Mouse (Mus musculus) hematopoietic stem cell, adult 5-6 weeks (primary cell): Measurements from ENCODE around the gene 1700025B11Rik. TPM values are rescaled to one million over a fixed set of nuclear protein-coding genes. Genes with fewer than 3 reads are reported as not detected.
"Not testable (repeated sequence)": the region's sequence is repeated elsewhere in the genome, so short reads cannot be mapped to it uniquely, and the experiment has no call there.

ENCODE experiments used
- ATAC-seq, 2 experiments: fragments of 125-278 bp in 1 of 2; replicated peaks in 1 of 2; 2 replicates each; pipeline ENCODE4 v1.8.0; 2016 to 2017; ENCODE audit warnings: inconsistent platforms in 2 of 2, mild to moderate bottlenecking in 2 of 2, moderate number of reproducible peaks in 2 of 2, low read depth in 1 of 2, moderate TSS enrichment in 1 of 2; ENCODE audit not compliant: low FRiP score in 2 of 2, poor library complexity in 2 of 2, severe bottlenecking in 2 of 2, insufficient read depth in 1 of 2, low TSS enrichment in 1 of 2
- total RNA-seq: library from RNA; stranded (forward); fragments of 172-1452, 232-1000 nt; gene quantifications from 2 replicates; pipeline ENCODE4 v1.2.3, GENCODE M21; 2017

1700025B11Rik gene
- not detected in 2 replicates for total RNA-seq

DNA sequence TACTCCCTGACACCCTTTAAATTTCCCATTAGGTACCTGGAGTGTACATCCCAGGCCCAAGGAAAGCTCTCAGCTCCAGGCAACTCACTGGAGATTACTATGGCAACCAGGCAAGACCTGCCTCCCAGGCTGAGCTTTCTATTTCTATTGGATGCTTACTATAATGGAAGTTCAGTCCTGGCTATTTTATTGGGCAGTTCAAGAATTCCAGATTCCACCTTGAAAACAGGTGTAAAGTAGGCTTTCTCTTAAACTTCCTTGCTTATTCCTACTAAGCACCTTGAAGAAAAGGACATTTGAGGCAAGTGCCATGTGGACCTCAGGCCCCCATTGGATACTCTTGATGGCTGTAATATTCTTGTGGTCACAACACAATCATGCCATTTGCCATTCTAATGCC, at the start of gene 1700025B11Rik:
TSS of gene 1700025B11Rik (minus strand) at position 101 of the 400 bp plus-strand sequence.
- no peak for ATAC-seq

DNA sequence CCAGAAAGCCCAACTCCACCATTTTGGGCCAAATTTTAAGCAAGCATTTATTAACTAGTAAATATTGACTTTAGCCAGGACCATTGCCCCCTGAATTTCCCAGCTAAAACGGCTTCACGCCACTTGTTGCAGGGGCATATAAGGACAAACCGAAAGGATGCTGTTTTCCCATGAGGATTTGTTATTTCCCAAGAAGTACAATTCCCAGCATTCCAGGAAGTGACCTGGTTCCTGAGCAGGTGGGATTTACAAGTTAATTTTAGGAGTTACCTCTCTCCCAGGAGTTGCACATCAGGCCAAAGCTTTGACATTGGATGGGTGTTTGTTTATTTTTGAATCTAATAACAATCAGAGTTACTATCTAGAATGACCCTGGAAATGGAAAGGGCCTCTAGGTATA, 44.4 kb upstream of the 1700025B11Rik start:
- ATAC-seq = no peak

DNA sequence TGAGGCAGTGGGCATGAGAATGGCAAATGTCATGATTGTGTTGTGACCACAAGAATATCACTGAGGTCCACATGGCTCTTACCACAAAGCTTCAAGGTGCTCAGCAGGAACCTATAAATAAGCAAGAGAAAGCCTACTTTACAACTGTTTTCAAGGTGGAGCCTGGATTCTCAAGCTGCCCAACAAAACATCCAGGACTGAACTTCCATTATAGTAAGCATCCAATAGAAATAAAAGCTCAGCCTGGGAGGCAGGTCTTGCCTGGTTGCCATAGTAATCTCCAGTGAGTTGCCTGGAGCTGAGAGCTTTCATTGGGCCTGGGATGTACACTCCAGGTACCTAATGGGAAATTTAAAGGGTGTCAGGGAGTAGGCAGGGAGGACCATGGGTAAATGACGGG, 37.3 kb upstream of the 1700025B11Rik start, which contains the start of gene Gm36245:
TSS of gene Gm36245 (plus strand) at position 301 of the 400 bp plus-strand sequence.
- no peak for ATAC-seq

DNA sequence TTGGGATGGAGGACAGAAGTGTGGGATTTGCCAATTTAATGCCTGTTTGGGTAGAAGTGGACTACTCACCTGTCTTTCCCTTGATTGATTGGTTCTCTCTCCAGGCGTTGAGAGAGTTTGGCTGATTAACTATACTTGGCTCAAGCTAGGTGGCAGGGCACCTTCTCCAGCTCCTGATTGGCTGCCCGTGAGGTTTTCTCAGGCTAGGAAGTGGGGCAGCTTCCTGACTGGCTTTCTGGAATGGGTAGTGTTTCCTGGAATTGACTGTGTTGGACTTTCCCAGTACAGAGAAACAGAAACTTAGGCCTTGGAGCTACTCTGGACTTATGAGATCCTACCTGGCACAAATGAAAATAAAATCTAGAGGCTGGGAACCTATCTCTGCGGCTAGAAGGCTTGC, 36.7 kb upstream of the 1700025B11Rik start:
- no peak for ATAC-seq

DNA sequence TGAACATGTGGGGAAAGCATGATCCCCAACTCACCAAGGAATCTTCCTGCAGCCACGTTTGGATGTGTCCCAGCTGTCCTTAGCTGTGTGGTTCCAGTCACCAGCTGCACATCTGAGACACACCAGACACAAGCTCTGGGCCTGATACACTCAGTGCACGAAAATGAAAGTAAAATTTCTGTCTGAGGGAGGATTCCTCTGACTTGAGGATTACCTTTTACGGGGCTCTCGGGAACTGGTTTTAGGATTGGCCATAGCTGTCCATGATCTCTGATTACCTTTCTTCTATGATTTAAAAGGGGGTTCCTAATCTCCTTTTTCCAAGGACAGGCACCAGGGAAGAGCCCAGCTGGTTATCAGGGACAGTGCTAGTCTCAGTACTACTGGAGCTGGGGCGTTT, 34.3 kb upstream of the 1700025B11Rik start, which contains the start of gene Apol10b:
TSS of gene Apol10b (minus strand) at position 165 of the 400 bp plus-strand sequence.
- ATAC-seq = no peak

DNA sequence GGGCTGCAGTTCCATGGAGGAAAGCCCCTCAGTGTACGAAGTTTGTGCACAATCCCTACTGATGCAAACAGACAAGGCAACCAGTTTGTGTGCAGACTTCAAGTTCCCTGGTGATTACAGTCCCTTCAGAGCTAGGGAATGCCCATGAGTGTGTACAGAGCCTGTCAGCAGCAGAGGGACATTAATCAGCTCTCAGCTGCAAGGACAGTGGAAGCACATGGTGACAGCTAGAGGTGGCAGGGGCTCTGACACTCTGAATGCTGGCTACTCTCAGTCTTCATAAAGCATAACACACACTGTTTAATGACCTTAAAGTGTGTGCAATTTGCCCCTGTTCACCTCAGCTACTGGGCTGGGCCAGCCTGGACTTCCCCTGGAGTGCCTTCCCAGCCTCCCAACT, 31.9 kb upstream of the 1700025B11Rik start:
- no peak for ATAC-seq

DNA sequence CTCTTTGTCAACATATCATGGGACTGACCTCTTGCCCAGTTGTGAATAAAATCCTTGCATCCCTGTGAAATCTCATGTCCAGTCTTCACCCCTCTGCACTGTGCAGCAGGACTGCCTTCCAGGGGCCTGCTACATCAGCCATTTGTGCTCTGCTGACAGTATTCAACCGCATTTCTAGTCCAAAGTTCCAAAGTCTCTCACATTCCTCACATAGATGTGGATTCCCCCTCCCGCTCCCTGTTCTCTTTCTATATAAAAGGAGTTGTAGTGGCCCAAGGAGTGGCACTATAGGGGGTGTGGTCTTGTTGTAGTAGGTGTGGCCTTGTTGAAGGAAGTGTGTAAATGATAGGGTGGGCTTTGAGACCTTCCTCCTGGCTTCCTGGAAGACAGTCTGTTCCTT, 29.2 kb upstream of the 1700025B11Rik start:
- no peak for ATAC-seq

DNA sequence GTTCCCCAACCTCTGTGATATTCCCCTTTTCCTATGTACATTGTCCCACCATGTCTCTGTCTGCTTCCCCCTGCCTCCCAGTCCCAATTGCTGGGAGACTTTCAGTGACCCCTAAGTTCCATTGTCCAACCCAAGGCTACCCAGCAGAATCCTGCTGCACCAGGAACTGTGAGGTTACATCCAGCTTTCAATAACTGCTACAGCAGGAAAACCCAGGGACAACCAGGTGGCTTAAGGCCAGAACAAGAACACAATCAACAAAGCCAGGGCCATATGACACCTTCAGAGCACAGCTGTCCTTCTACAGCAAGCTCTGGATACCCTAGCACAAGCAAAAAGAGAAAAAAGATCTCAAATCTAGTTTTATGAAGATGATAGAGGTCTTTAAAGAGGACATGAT, 27.3 kb upstream of the 1700025B11Rik start:
- ATAC-seq = no peak

DNA sequence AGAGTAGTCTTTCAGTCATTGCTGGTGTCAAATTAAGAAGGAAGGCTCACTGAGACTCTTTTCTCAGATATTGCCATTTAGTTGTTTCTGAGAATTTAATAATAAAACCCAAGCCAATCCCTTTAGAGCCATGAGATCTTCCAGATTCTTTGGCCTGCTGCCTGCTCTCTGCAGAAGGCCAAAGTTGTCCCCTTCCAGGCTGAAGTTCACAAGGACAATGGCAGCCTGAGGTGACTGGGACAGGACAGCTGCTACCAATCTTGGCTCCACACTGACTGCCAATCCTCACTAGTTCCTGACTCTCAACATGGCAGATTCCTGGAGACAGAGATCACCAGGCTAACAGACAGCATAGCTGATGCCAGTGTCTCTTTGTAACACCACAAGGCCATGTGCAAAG, 25.3 kb upstream of the 1700025B11Rik start:
- ATAC-seq = no peak

DNA sequence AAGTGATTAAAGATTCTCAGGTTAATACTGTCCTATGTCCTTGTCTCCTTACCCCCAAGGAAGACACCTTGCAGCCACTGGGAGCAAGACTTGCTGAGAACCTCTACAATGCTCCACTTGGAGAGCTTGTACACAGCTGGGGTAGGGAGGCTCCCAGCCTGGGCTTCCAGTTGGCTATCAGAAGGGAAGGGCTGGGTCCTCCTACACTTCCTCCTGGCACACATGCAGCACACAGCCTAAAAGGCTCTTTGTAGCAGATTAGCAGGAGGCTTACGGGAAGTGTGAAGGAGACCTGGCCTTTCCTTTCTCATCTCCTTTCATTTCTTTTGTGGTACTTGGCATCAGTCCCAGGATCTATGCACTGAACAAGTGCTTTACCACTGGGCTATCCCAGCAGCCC, 20.0 kb upstream of the 1700025B11Rik start:
- peak in 1 of 2 experiments; percentile 62; a peak in 2 of 4 replicates for ATAC-seq

DNA sequence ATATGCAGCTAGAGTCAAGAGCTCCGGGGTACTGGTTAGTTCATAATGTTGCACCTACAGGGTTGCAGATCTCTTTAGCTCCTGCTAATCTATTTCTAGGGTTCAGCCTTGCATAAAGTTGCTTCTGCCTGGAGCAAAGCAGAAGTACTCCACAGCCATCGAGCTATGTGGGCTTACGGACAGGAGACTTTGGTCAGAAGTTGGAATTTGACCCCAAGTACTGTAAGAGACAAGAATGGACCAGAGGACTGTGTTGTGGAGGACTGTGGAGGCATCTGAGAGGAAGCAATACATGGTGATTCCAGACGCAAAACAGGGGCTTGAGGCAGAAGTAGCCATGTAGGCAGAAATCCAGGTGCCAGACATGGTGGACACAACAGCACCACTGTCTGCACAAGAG, 17.6 kb upstream of the 1700025B11Rik start:
- no peak for ATAC-seq

DNA sequence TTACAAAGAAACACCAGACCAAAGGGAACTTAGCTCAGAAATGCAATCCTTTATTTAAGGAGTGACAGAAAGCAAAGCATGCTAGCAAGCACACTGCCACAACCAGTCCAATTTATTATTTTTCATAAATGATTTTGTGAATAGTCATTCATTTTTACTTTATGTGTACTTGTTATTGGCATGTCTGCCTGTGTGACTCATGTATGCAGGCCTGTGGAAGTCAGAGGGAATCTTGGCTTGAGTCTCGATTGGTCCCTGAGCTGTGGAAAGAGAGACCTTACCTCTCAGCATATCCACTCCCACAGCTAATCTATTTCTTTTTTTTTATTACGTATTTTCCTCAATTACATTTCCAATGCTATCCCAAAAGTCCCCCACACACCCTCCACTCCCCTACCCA, 17.1 kb upstream of the 1700025B11Rik start:
- ATAC-seq = no peak

DNA sequence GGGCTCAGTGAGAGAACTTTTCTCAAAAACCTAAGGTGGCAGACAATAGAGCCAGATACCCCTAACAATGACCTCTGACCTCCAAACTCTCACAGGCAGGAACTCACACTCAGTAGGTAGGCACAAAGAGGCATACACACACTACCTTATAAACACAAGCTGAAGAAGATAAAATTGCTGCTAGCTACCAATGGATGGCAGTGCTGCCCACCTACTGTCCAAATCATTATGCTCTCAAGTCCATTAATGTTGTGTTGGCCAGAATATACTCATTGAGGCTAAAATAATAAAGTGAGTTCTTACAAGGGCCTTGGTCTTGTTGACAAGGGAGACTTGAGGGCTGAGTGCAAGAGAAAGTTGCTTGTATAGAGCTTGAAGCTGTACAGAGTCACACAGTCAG, 1.5 kb upstream of the 1700025B11Rik start:
- no peak for ATAC-seq

DNA sequence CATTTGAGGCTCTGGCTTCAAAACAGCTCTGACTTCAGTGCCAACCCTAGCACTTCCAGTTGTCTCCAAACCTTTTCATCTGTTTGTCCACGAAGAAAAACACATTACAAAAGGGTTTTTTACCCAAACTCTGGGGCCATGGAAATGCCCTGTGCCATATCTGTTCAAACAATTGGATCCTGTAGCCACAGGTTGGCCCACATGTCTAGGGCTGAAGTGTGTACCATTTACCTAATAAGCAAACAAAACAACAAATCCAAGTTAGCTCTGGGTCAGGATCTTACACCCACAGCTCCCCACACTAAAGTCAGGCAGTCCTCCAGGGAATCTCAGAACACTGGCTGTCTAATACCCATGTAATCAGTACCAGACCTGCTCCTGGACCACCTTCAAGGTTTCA, 22.5 kb downstream of the 1700025B11Rik start:
- ATAC-seq = not testable (repeated sequence)

DNA sequence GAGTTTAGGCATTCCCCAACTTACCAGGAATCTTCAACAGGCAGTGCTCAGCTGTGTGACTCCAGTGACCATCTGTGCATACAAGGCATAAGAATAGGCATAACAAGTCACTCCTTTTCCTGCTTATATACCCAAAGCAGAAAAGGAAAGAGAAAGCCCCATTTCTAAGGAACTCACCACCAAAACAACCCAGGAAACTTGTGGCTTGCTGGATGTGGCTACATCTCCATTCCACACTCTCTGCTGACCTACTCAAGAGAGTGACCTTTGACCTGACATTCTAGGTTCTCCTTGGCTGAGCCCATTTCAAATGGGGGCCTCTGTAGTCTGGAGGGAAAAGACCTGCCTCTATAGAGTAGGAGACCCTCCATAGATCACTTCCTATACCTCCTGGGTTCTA, 28.5 kb downstream of the 1700025B11Rik start, which contains the start of gene Apol7c:
TSS of gene Apol7c (minus strand) at position 101 of the 400 bp plus-strand sequence.
- no peak for ATAC-seq

DNA sequence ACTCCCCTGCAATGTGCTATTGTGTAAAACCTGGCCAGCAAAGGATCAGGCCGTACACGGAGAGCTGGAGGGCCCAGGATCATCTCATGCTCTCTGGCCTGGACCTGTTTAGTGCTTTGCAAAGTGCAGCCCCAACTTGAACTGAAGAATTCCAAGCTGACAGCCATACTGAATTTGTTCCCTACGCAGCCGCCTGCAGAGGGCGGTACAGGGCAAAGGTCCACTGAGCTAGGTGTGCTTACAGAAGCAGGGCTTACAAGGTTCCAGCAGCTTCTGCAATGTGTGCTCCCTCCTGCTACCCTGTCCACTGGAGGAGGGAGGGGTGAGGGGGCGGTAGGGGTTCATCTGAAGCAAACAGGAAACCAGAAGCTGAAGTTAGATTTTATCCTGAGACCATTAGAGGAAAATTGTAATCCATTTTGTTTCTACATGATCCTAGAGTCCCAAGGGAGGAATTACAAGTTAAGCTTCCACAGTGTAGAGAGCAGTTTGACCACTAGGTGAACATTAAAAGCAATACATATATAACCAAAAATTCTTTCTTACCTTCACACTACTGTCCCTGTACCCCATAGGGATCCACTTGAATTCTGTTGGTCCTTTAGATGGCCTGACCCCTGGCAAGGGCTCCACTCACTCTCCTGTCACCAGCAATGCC, 38.4 kb downstream of the 1700025B11Rik start:
- ATAC-seq = peak in 1 of 2 experiments; percentile 47; a peak in 1 of 4 replicates

DNA sequence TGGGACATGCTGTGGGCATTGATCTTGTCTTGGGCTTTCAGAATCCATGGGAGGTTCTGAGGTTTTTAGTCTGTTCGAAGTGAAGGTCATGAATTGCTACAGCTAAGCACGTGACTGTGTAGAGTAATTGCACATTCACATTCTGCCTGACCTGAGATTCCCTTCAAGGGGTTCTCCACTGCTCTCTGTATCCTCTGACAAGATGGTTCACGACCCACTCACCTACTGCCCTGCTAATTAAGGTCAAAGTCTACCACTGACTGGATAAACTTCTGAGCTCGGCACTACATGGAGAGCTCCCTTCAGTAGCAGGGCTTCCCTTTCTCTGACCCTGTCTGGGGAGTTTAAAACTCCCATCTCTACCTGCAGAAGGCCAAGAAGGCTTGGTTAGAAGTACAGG, 41.1 kb downstream of the 1700025B11Rik start:
- not testable (repeated sequence) for ATAC-seq
